Mouse (Mus musculus) Patski (cell line): ENCODE measurements at regions not wholly inside any gene's neighbourhood (a gene's known extent, or its start where the extent isn't known, plus 50 kb on each side); places are given as distances from the start of the nearest gene placed in this dataset.

Experiments used
- ATAC-seq: fragments of 100-300 bp; one replicate; pipeline ENCODE4 v1.8.0; 2021
- CTCF ChIA-PET: fragments of 350-600 bp; sonication (Branson Sonifier 250); formaldehyde crosslinking; loops from one replicate; lab custom pipeline; 2022; ENCODE audit warnings: inconsistent platforms; lab: Charles Lee
- POLR2A ChIA-PET: fragments of 350-600 bp; sonication (Branson Sonifier 250); formaldehyde crosslinking; loops from one replicate; lab custom pipeline; 2022; ENCODE audit warnings: antibody characterized with exemption, inconsistent platforms; lab: Charles Lee
- DNase-seq: peaks from one replicate; pipeline ENCODE4 v3.0.0-alpha.2; 2011; ENCODE audit warnings: low read depth, low spot score
- H3K27me3 ChIP-seq: fragments of 371-371 bp; one replicate; pipeline ENCODE4 v1.5.1; 2021
- CTCF ChIP-seq: fragments of 100-300 bp; IDR thresholded peaks from one replicate; pipeline ENCODE4 v1.5.1; 2021
- in situ Hi-C: fragments of 300-500 bp; cut with MboI; formaldehyde crosslinking; loops from 3 replicates; pipeline ENCODE4 v1.11.1; 2018; ENCODE audit warnings: low pct_unique_long_range_greater_than_20kb, mixed read lengths

GRCm38 (mm10) chr13:96206072-96206471 lies 73.7 kb upstream of the Sv2c start:
- in situ Hi-C loops = no loop called here
- no peak for TF ChIP-seq CTCF
- CTCF ChIA-PET = no interaction called here
- POLR2A ChIA-PET = no interaction called here
- DNase-seq = no peak
- peaks cover 6% of the 10 kb centered on the region for H3K27me3 ChIP-seq
- ATAC-seq = no peak

GRCm38 (mm10) chr13:96188618-96189017 lies 56.2 kb upstream of the Sv2c start:
- ChIA-PET POLR2A (interaction anchor here (0.7 kb wide), 1 partner anchor 424 kb away, joined by 3 read pairs; no protein-coding TSS in a partner anchor), CTCF (no interaction called here)
- in situ Hi-C loops = no loop called here
- ATAC-seq (no peak), DNase-seq (no peak)
- no peak for TF ChIP-seq CTCF
- no peaks in the 10 kb centered on the region for H3K27me3 ChIP-seq
